Mouse (Mus musculus) ovary, postnatal 14 days (tissue): ENCODE data around the gene Fbxw15.
A peak's percentile ranks its signal among the peaks of the same experiment; 100 is the strongest.
"Not testable (repeated sequence)": the region's sequence is repeated elsewhere in the genome, so short reads cannot be mapped to it uniquely, and the experiment has no call there.

ENCODE experiments used
- DNase-seq: peaks from one replicate; pipeline ENCODE4 v3.0.0; 2022; ENCODE audit warnings: low spot score

Fbxw15 gene

GRCm38 (mm10) chr9:109568162-109568561 lies at the start of gene Fbxw15:
Fbxw15 (minus strand) TSS chr9:109568262.
- not testable (repeated sequence) for DNase-seq

GRCm38 (mm10) chr9:109606837-109607236 lies 38.8 kb upstream of the Fbxw15 start:
- peak; percentile 25 for DNase-seq

GRCm38 (mm10) chr9:109602128-109602527 lies 34.1 kb upstream of the Fbxw15 start:
- not testable (repeated sequence) for DNase-seq

- no peak for DNase-seq
Observed at GRCm38 (mm10) chr9:109597226-109597625, 29.2 kb upstream of the Fbxw15 start.

GRCm38 (mm10) chr9:109594866-109595265 lies 26.8 kb upstream of the Fbxw15 start:
- DNase-seq, result no peak

- DNase-seq, result no peak
Observed at GRCm38 (mm10) chr9:109565546-109565945, 2.5 kb downstream of the Fbxw15 start.

GRCm38 (mm10) chr9:109562106-109562505 lies 6.0 kb downstream of the Fbxw15 start:
- DNase-seq, result not testable (repeated sequence)

GRCm38 (mm10) chr9:109552483-109552882 lies 15.6 kb downstream of the Fbxw15 start:
- no peak for DNase-seq

- DNase-seq, result not testable (repeated sequence)
Observed at GRCm38 (mm10) chr9:109549666-109550065, 18.4 kb downstream of the Fbxw15 start.

GRCm38 (mm10) chr9:109523385-109524064 lies 44.5 kb downstream of the Fbxw15 start:
- no peak for DNase-seq
